9 mouse cellular contexts compared by ENCODE assay signal in genomic region chr8:70653226-70653625, GRCm38 (mm10). TPM values are rescaled to one million over a fixed set of nuclear protein-coding genes. Genes with fewer than 3 reads are reported as not detected.
A peak's percentile ranks its signal among the peaks of the same experiment; 100 is the strongest.
DNase-seq lines count a peak whose midpoint lies in the region; ATAC-seq lines count a peak whose summit lies in the region.
"Had no signal": no experiment of that assay in that cellular context is flagged by ENCODE, and none has a peak within 500 bp of the region (broad histone marks: within the 10 kb centered on the region; RNA-seq: fewer than 3 reads in every experiment).

No protein-coding gene starts in this region.

- H3K4me1 ChIP-seq in embryonic facial prominence, embryonic 11.5 days (ENCODE audit: control insufficient read depth, insufficient read depth, low read length): no peaks in the 10 kb centered on the region
- H3K4me1 ChIP-seq in kidney, embryonic 15.5 days: peaks cover 36% of the 10 kb centered on the region

- no peaks in the 10 kb centered on the region; the same call in 1 of the 2 replicates for H3K36me3 ChIP-seq in embryonic facial prominence, embryonic 11.5 days (replicated peaks; ENCODE audit: control insufficient read depth, insufficient read depth, low read depth, low read length)
- peaks cover 82% of the 10 kb centered on the region for H3K36me3 ChIP-seq in kidney, embryonic 15.5 days

- no peaks in the 10 kb centered on the region for H3K27me3 ChIP-seq in embryonic facial prominence, embryonic 11.5 days (ENCODE audit: control insufficient read depth, insufficient read depth, low read length)
- no peaks in the 10 kb centered on the region for H3K27me3 ChIP-seq in kidney, embryonic 15.5 days
- H3K27me3 ChIP-seq: neural tube, embryonic 12.5 days had no signal

- no peak for ATAC-seq in embryonic facial prominence, embryonic 11.5 days (replicated peaks; ENCODE audit: insufficient number of reproducible peaks, low FRiP score, low TSS enrichment, low read depth)
- no peak for ATAC-seq in kidney, embryonic 15.5 days (replicated peaks; ENCODE audit: low FRiP score)
- peak; percentile 52 for ATAC-seq in neutrophil, adult 5-6 weeks (ENCODE audit: extremely low read depth, insufficient number of reproducible peaks, low FRiP score, poor library complexity, severe bottlenecking)

- WGBS in embryonic facial prominence, embryonic 11.5 days: 54% methylated on average over 2 of the region's 2 CpGs
- 57% methylated on average over 2 of the region's 2 CpGs for WGBS in kidney, embryonic 15.5 days

- no peak overlapping the region for H3K4me2 ChIP-seq in embryonic facial prominence, embryonic 11.5 days (ENCODE audit: low read depth, low read length)
- no peak overlapping the region for H3K4me2 ChIP-seq in kidney, embryonic 15.5 days
- H3K4me2 ChIP-seq: neural tube, embryonic 12.5 days had no signal

- H3K27ac ChIP-seq in embryonic facial prominence, embryonic 11.5 days (replicated peaks; ENCODE audit: low read depth, low read length): no peak overlapping the region
- 0 out of 2 replicates have a peak overlapping the region, but pooled peaks have one; percentile 23 for H3K27ac ChIP-seq in kidney, embryonic 15.5 days
- H3K27ac ChIP-seq: neural tube, embryonic 12.5 days had no signal

- no peak overlapping the region for H3K4me3 ChIP-seq in embryonic facial prominence, embryonic 11.5 days (ENCODE audit: low read depth, low read length)
- H3K4me3 ChIP-seq in kidney, embryonic 15.5 days (replicated peaks): no peak overlapping the region
- H3K4me3 ChIP-seq: neural tube, embryonic 12.5 days had no signal

- no peaks in the 10 kb centered on the region for H3K9me3 ChIP-seq in embryonic facial prominence, embryonic 11.5 days (replicated peaks; ENCODE audit: control insufficient read depth, low read length)
- H3K9me3 ChIP-seq in kidney, embryonic 15.5 days (replicated peaks): no peaks in the 10 kb centered on the region
- H3K9me3 ChIP-seq: neural tube, embryonic 12.5 days had no signal

- no peak overlapping the region for H3K9ac ChIP-seq in embryonic facial prominence, embryonic 11.5 days (replicated peaks; ENCODE audit: low read length)
- no peak overlapping the region for H3K9ac ChIP-seq in kidney, embryonic 15.5 days

- DNase-seq in adrenal gland, adult 18-20 months (ENCODE audit: low spot score in 2 of 2): peak; percentile 71 to 74
- DNase-seq in adrenal gland, adult 8-10 months: no peak
- DNase-seq in ovary, postnatal 36 days (ENCODE audit: low spot score): peak; percentile 62
- DNase-seq in ovary, adult 18-20 months (ENCODE audit: low spot score): no peak
- peak; percentile 53 for DNase-seq in embryonic facial prominence, embryonic 11.5 days (ENCODE audit: low spot score)
- DNase-seq in left cerebral cortex, postnatal 25 days (ENCODE audit: low spot score in 2 of 2): no peak

- intact Hi-C loops in left cerebral cortex, postnatal 25 days (cut with DNase I): no loop called here

RNA-seq across cellular contexts. Expression of gene Pgpep1, which starts 7.0 kb away (rescaled TPM):
- 100 to 1,000 TPM; 101 to 153 TPM for total RNA-seq in adrenal gland, adult 18-20 months (2021)
- 100 to 1,000 TPM; 129 to 163 (median 131) TPM for total RNA-seq in adrenal gland, adult 8-10 months (2022)
- 59.8 and 71.3 TPM in 2 replicates for polyA plus RNA-seq in embryonic facial prominence, embryonic 11.5 days (2014; fragmentation: Nextera tagmentation; extraction: Ambion mirVana)
- 65.5 and 75.3 TPM in 2 replicates for polyA plus RNA-seq in kidney, embryonic 15.5 days (2015; fragmentation: Nextera tagmentation; extraction: Ambion mirVana)
- total RNA-seq in neutrophil, adult 5-6 weeks (2017): 4.4 and 7.7 TPM in 2 replicates
- 10 to 100 TPM; 12.7 to 18.1 TPM for total RNA-seq in left cerebral cortex, postnatal 25 days (2021)

RNA-seq across cellular contexts. Expression of gene Lsm4, which starts 19.8 kb away (rescaled TPM):
- total RNA-seq in adrenal gland, adult 18-20 months (2021): 10 to 100 TPM; 73.2 to 75.9 TPM
- 100 to 1,000 TPM in 1 of 4 experiments, 10 to 100 TPM in 3; 81.4 to 101 (median 86.6) TPM for total RNA-seq in adrenal gland, adult 8-10 months (2022)
- polyA plus RNA-seq in embryonic facial prominence, embryonic 11.5 days (2014; fragmentation: Nextera tagmentation; extraction: Ambion mirVana): 323 and 334 TPM in 2 replicates
- 291 and 295 TPM in 2 replicates for polyA plus RNA-seq in kidney, embryonic 15.5 days (2015; fragmentation: Nextera tagmentation; extraction: Ambion mirVana)
- total RNA-seq in neutrophil, adult 5-6 weeks (2017): 103 and 134 TPM in 2 replicates
- total RNA-seq in left cerebral cortex, postnatal 25 days (2021): 10 to 100 TPM; 62.9 to 63.5 TPM

RNA-seq across cellular contexts. Expression of gene Gdf15, which starts 21.0 kb away (rescaled TPM):
- total RNA-seq in adrenal gland, adult 18-20 months (2021): 1 to 10 TPM; 2.2 to 6.4 TPM
- total RNA-seq in adrenal gland, adult 8-10 months (2022): 1 to 10 TPM; 1.8 to 3.5 (median 3.0) TPM
- 0.20 TPM in 1 of 2 replicates, not detected in the other for polyA plus RNA-seq in embryonic facial prominence, embryonic 11.5 days (2014; fragmentation: Nextera tagmentation; extraction: Ambion mirVana)
- 0.46 and 0.77 TPM in 2 replicates for polyA plus RNA-seq in kidney, embryonic 15.5 days (2015; fragmentation: Nextera tagmentation; extraction: Ambion mirVana)
- total RNA-seq in neutrophil, adult 5-6 weeks (2017): not detected in 2 replicates
- not detected for total RNA-seq in left cerebral cortex, postnatal 25 days (2021)
- polyA plus RNA-seq: neural tube, embryonic 12.5 days had no signal

RNA-seq across cellular contexts. Expression of gene Lrrc25, which starts 37.3 kb away (rescaled TPM):
- total RNA-seq in adrenal gland, adult 18-20 months (2021): 1 to 10 TPM; 1.4 to 3.0 TPM
- total RNA-seq in adrenal gland, adult 8-10 months (2022): 1 to 10 TPM; 1.5 to 4.4 (median 3.2) TPM
- polyA plus RNA-seq in embryonic facial prominence, embryonic 11.5 days (2014; fragmentation: Nextera tagmentation; extraction: Ambion mirVana): 0.32 and 0.98 TPM in 2 replicates
- polyA plus RNA-seq in kidney, embryonic 15.5 days (2015; fragmentation: Nextera tagmentation; extraction: Ambion mirVana): 2.5 TPM in 2 replicates
- 54.1 and 63.7 TPM in 2 replicates for total RNA-seq in neutrophil, adult 5-6 weeks (2017)
- 1 to 10 TPM in 1 of 2 experiments, under 1 TPM in 1; 0.37 to 1.2 TPM for total RNA-seq in left cerebral cortex, postnatal 25 days (2021)

RNA-seq across cellular contexts. Expression of gene Ssbp4, which starts 44.6 kb away (rescaled TPM):
- total RNA-seq in adrenal gland, adult 18-20 months (2021): 10 to 100 TPM; 78.5 to 86.9 TPM
- 100 to 1,000 TPM in 2 of 4 experiments, 10 to 100 TPM in 2; 69.3 to 158 (median 120) TPM for total RNA-seq in adrenal gland, adult 8-10 months (2022)
- polyA plus RNA-seq in embryonic facial prominence, embryonic 11.5 days (2014; fragmentation: Nextera tagmentation; extraction: Ambion mirVana): 108 and 123 TPM in 2 replicates
- 135 and 145 TPM in 2 replicates for polyA plus RNA-seq in kidney, embryonic 15.5 days (2015; fragmentation: Nextera tagmentation; extraction: Ambion mirVana)
- 31.3 and 45.8 TPM in 2 replicates for total RNA-seq in neutrophil, adult 5-6 weeks (2017)
- total RNA-seq in left cerebral cortex, postnatal 25 days (2021): 100 to 1,000 TPM; 242 to 257 TPM

Comparison
In these comparisons a context has a peak if more than half of its experiments do, and no peak if none do; other contexts are left out.
1. DNase-seq: peak in adrenal gland, adult 18-20 months (2 of 2), ovary, postnatal 36 days (single experiment) and embryonic facial prominence, embryonic 11.5 days (single experiment); none in adrenal gland, adult 8-10 months (single experiment), ovary, adult 18-20 months (single experiment) and left cerebral cortex, postnatal 25 days (0 of 2).
2. RNA of gene Pgpep1, which starts 7.0 kb away (total RNA-seq): 101 to 153 TPM in adrenal gland, adult 18-20 months and 129 to 163 TPM in adrenal gland, adult 8-10 months; 12.7 to 18.1 TPM in left cerebral cortex, postnatal 25 days and 4.4 to 7.7 TPM in neutrophil, adult 5-6 weeks; every median in the first group is over 4 times any median in the second.